Mouse (Mus musculus): ENCODE data around the gene Igsf3. TPM values are rescaled to one million over a fixed set of nuclear protein-coding genes. Genes with fewer than 3 reads are reported as not detected.

Igsf3 gene
- 95.2 and 104 TPM in 2 replicates for polyA plus RNA-seq (2016; fragmentation: Nextera tagmentation; extraction: Ambion mirVana)

- H3K4me2 ChIP-seq = peak within 1 kb of the TSS; percentile 88
- peak within 1 kb of the TSS; percentile 92 for H3K9ac ChIP-seq (replicated peaks)
- H3K27me3 ChIP-seq = no peaks in the 10 kb centered on the region
- peak; percentile 64 for ATAC-seq (ENCODE audit: insufficient number of reproducible peaks, insufficient read depth, low FRiP score, low TSS enrichment, low read depth)
- 4% methylated on average over 50 of the region's 56 CpGs for WGBS
- H3K36me3 ChIP-seq = no peaks in the 10 kb centered on the region
- H3K4me3 ChIP-seq (replicated peaks) = peak within 1 kb of the TSS; percentile 86
- peak within 1 kb of the TSS; percentile 85 for H3K27ac ChIP-seq
- peaks cover 45% of the 10 kb centered on the region for H3K4me1 ChIP-seq (replicated peaks)
- H3K9me3 ChIP-seq = no peaks in the 10 kb centered on the region
Observed at GRCm38 (mm10) chr3:101376538-101377247, at the start of gene Igsf3. TSS of gene Igsf3 (plus strand) at chr3:101377083.

- Histone ChIP-seq H3K4me1 (replicated peaks) (peaks cover 26% of the 10 kb centered on the region), H3K27ac (no peak overlapping the region; the same call in 1 of the 2 replicates), H3K4me2 (no peak overlapping the region), H3K27me3 (no peaks in the 10 kb centered on the region), H3K36me3 (no peaks in the 10 kb centered on the region), H3K9me3 (no peaks in the 10 kb centered on the region), H3K4me3 (replicated peaks) (no peak overlapping the region), H3K9ac (replicated peaks) (no peak overlapping the region)
- 70% methylated on average over 2 of the region's 2 CpGs for WGBS
- ATAC-seq (ENCODE audit: insufficient number of reproducible peaks, insufficient read depth, low FRiP score, low TSS enrichment, low read depth) = no peak
Observed at GRCm38 (mm10) chr3:101327248-101327647, 49.6 kb upstream of the Igsf3 start.

- peak overlapping the region; percentile 11; the same call in 1 of the 2 replicates for H3K4me2 ChIP-seq
- no peak overlapping the region for H3K4me3 ChIP-seq (replicated peaks)
- H3K27me3 ChIP-seq = no peaks in the 10 kb centered on the region
- H3K36me3 ChIP-seq = no peaks in the 10 kb centered on the region
- 9% methylated on average over 7 of the region's 7 CpGs for WGBS
- H3K9me3 ChIP-seq = no peaks in the 10 kb centered on the region
- H3K27ac ChIP-seq = peak overlapping the region; percentile 41; the same call in 1 of the 2 replicates
- H3K9ac ChIP-seq (replicated peaks) = no peak overlapping the region
- ATAC-seq (ENCODE audit: insufficient number of reproducible peaks, insufficient read depth, low FRiP score, low TSS enrichment, low read depth) = peak; percentile 39; the same call in 1 of the 2 replicates
- H3K4me1 ChIP-seq (replicated peaks) = peaks cover 20% of the 10 kb centered on the region
Observed at GRCm38 (mm10) chr3:101328617-101329016, 48.3 kb upstream of the Igsf3 start.

- no peak overlapping the region for H3K4me2 ChIP-seq
- WGBS = 93% methylated on average over 9 of the region's 9 CpGs
- no peak overlapping the region for H3K27ac ChIP-seq
- no peak overlapping the region for H3K4me3 ChIP-seq (replicated peaks)
- H3K27me3 ChIP-seq = no peaks in the 10 kb centered on the region
- H3K4me1 ChIP-seq (replicated peaks) = peaks cover 29% of the 10 kb centered on the region
- ATAC-seq (ENCODE audit: insufficient number of reproducible peaks, insufficient read depth, low FRiP score, low TSS enrichment, low read depth) = no peak
- 0 out of 2 replicates have a peak, but pooled peaks cover 8% of the 10 kb centered on the region for H3K9me3 ChIP-seq
- no peak overlapping the region for H3K9ac ChIP-seq (replicated peaks)
- no peaks in the 10 kb centered on the region for H3K36me3 ChIP-seq
Observed at GRCm38 (mm10) chr3:101343199-101343924, 33.5 kb upstream of the Igsf3 start.

- Histone ChIP-seq H3K27me3 (no peaks in the 10 kb centered on the region), H3K9me3 (0 out of 2 replicates have a peak, but pooled peaks cover 8% of the 10 kb centered on the region), H3K9ac (replicated peaks) (no peak overlapping the region), H3K4me3 (replicated peaks) (no peak overlapping the region), H3K36me3 (no peaks in the 10 kb centered on the region), H3K4me2 (no peak overlapping the region), H3K4me1 (replicated peaks) (peaks cover 34% of the 10 kb centered on the region), H3K27ac (0 out of 2 replicates have a peak overlapping the region, but pooled peaks have one; percentile 37)
- 72% methylated on average over 3 of the region's 3 CpGs for WGBS
- no peak for ATAC-seq (ENCODE audit: insufficient number of reproducible peaks, insufficient read depth, low FRiP score, low TSS enrichment, low read depth)
Observed at GRCm38 (mm10) chr3:101344246-101344645, 32.6 kb upstream of the Igsf3 start.

- Histone ChIP-seq H3K27ac (no peak overlapping the region), H3K4me1 (replicated peaks) (peaks cover 38% of the 10 kb centered on the region), H3K4me3 (replicated peaks) (no peak overlapping the region), H3K4me2 (no peak overlapping the region), H3K9ac (replicated peaks) (no peak overlapping the region), H3K36me3 (no peaks in the 10 kb centered on the region), H3K9me3 (0 out of 2 replicates have a peak, but pooled peaks cover 8% of the 10 kb centered on the region), H3K27me3 (no peaks in the 10 kb centered on the region)
- 58% methylated on average over 6 of the region's 6 CpGs for WGBS
- ATAC-seq (ENCODE audit: insufficient number of reproducible peaks, insufficient read depth, low FRiP score, low TSS enrichment, low read depth) = no peak
Observed at GRCm38 (mm10) chr3:101345299-101345698, 31.6 kb upstream of the Igsf3 start.

GRCm38 (mm10) chr3:101346806-101347205, 30.1 kb upstream of the Igsf3 start:
- H3K4me3 ChIP-seq (replicated peaks) = no peak overlapping the region
- WGBS = 91% methylated on average over 1 of the region's 1 CpGs
- H3K9ac ChIP-seq (replicated peaks) = no peak overlapping the region
- no peak for ATAC-seq (ENCODE audit: insufficient number of reproducible peaks, insufficient read depth, low FRiP score, low TSS enrichment, low read depth)
- H3K27me3 ChIP-seq = no peaks in the 10 kb centered on the region
- H3K4me2 ChIP-seq = no peak overlapping the region
- H3K9me3 ChIP-seq = 0 out of 2 replicates have a peak, but pooled peaks cover 8% of the 10 kb centered on the region
- H3K36me3 ChIP-seq = no peaks in the 10 kb centered on the region
- H3K27ac ChIP-seq = no peak overlapping the region
- peaks cover 44% of the 10 kb centered on the region for H3K4me1 ChIP-seq (replicated peaks)

GRCm38 (mm10) chr3:101348501-101349161, 28.3 kb upstream of the Igsf3 start:
- H3K4me3 ChIP-seq (replicated peaks) = no peak overlapping the region
- no peak overlapping the region for H3K4me2 ChIP-seq
- no peak for ATAC-seq (ENCODE audit: insufficient number of reproducible peaks, insufficient read depth, low FRiP score, low TSS enrichment, low read depth)
- no peaks in the 10 kb centered on the region for H3K27me3 ChIP-seq
- 59% methylated on average over 9 of the region's 9 CpGs for WGBS
- H3K27ac ChIP-seq = peak overlapping the region; percentile 76; the same call in 1 of the 2 replicates
- peaks cover 42% of the 10 kb centered on the region for H3K4me1 ChIP-seq (replicated peaks)
- H3K36me3 ChIP-seq = no peaks in the 10 kb centered on the region
- H3K9me3 ChIP-seq = peaks cover 6% of the 10 kb centered on the region; the same call in 1 of the 2 replicates
- no peak overlapping the region for H3K9ac ChIP-seq (replicated peaks)

- Histone ChIP-seq H3K36me3 (no peaks in the 10 kb centered on the region), H3K9ac (replicated peaks) (no peak overlapping the region), H3K4me1 (replicated peaks) (peaks cover 43% of the 10 kb centered on the region), H3K4me3 (replicated peaks) (no peak overlapping the region), H3K9me3 (peaks cover 7% of the 10 kb centered on the region; the same call in 1 of the 2 replicates), H3K4me2 (peak overlapping the region; percentile 38), H3K27me3 (no peaks in the 10 kb centered on the region), H3K27ac (peak overlapping the region; percentile 76)
- ATAC-seq (ENCODE audit: insufficient number of reproducible peaks, insufficient read depth, low FRiP score, low TSS enrichment, low read depth) = peak; percentile 85
- 19% methylated on average over 6 of the region's 6 CpGs for WGBS
Observed at GRCm38 (mm10) chr3:101349542-101350307, 27.2 kb upstream of the Igsf3 start.

GRCm38 (mm10) chr3:101350406-101350805, 26.5 kb upstream of the Igsf3 start:
- H3K4me1 ChIP-seq (replicated peaks) = peaks cover 49% of the 10 kb centered on the region
- peak overlapping the region; percentile 76 for H3K27ac ChIP-seq

More at GRCm38 (mm10) chr3:101350406-101350805, 26.5 kb upstream of the Igsf3 start:
- Histone ChIP-seq H3K4me2 (peak overlapping the region; percentile 38), H3K36me3 (no peaks in the 10 kb centered on the region), H3K9ac (replicated peaks) (no peak overlapping the region), H3K27me3 (no peaks in the 10 kb centered on the region), H3K9me3 (peaks cover 7% of the 10 kb centered on the region; the same call in 1 of the 2 replicates), H3K4me3 (replicated peaks) (no peak overlapping the region)
- ATAC-seq (ENCODE audit: insufficient number of reproducible peaks, insufficient read depth, low FRiP score, low TSS enrichment, low read depth) = 0 out of 2 replicates have a peak, but pooled peaks have one; percentile 35
- WGBS = 29% methylated on average over 4 of the region's 4 CpGs
